Mouse (Mus musculus) embryo, embryonic 9.5 days (tissue): ENCODE results near the gene Tsr3.

ENCODE experiments used
- DNase-seq: peaks from one replicate; pipeline ENCODE4 v3.0.0-alpha.2; 2017; ENCODE audit errors: extremely low spot score

The Tsr3 gene

GRCm38 (mm10) chr17:25243131-25243780 is 3.3 kb downstream of the Tsr3 start:
- no peak for DNase-seq

GRCm38 (mm10) chr17:25244239-25244638 is 4.3 kb downstream of the Tsr3 start:
- DNase-seq = no peak

GRCm38 (mm10) chr17:25248033-25248750 is 8.2 kb downstream of the Tsr3 start:
- no peak for DNase-seq

GRCm38 (mm10) chr17:25250181-25250835 is 10.3 kb downstream of the Tsr3 start:
- no peak for DNase-seq

- DNase-seq = no peak
Measured at GRCm38 (mm10) chr17:25252643-25253042, 12.7 kb downstream of the Tsr3 start.

- no peak for DNase-seq
Measured at GRCm38 (mm10) chr17:25253760-25254159, 13.8 kb downstream of the Tsr3 start.

DNA sequence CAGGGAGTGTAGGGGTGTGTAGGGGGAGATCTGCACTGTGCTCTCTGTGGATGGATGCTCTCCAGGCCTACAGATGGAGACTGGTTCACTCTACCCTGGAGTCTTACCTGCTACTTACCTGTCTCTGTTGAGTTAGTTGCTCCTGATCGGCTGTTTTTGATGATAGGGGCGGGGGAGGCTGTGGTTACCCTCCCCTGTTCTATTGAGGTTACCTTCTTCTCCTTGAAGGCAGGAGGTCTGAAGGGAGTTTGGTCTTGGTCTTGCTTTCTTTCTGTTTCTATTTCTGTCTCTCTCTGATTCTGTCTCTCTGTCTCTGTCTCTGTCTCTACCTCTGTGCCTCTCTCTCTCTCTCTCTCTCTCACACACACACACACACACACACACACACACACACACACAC is 15.1 kb downstream of the Tsr3 start:
- DNase-seq = no peak

DNA sequence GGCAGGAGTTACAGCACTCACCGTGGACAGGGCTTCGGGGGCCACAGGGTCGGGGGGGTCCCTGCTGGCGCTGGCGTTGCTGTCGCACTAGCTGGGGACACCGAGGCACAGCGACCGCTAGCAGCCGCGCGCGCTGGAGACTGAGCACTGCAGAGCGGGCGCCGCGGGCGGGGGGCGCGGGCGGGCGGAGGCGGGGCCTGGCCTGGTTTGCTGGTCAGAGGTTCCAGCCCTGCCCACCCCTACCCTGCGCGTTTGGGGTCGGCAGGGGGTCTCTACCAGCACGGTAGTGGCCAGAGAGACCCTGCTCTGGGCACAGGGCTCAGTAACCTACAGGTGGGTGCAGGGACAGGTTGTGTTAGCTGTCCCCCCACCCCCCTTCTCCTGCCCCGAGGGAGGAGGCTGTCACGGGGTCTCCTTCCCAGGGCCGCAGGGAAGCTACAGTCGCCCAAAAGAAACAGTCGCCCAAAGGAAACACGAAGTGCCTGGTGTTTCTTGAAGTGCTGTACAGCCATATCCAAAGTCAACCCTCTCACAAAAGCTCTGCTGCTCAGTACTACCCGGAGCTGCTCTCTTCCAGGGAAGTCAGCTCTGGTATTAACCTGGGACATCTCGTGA is 16.3 kb downstream of the Tsr3 start, which contains the start of gene Baiap3:
TSS of gene Baiap3 (minus strand) at position 225 of the 615 bp plus-strand sequence.
- DNase-seq = peak; percentile 62

DNA sequence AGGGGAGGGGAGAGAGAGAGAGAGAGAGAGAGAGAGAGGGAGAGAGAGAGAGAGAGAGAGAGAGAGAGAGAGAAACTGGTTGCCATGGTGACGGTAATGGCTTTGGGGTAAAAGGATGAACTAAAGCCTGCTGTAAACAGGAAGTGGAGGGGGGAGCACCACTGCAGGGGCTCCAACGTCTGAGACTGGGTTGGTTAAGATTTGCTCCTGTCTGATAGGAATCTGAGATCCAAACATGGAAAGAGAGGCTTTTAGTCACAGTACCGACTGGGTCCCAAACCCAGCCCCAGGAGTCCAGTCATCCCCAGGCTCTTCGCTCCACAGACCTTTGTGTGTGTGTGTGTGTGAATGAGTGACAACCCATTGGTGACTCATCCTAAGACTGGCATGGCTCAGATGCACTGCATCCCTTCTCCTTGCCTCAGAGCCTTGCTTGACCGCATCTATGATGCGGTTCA is 17.9 kb downstream of the Tsr3 start:
- no peak for DNase-seq

DNA sequence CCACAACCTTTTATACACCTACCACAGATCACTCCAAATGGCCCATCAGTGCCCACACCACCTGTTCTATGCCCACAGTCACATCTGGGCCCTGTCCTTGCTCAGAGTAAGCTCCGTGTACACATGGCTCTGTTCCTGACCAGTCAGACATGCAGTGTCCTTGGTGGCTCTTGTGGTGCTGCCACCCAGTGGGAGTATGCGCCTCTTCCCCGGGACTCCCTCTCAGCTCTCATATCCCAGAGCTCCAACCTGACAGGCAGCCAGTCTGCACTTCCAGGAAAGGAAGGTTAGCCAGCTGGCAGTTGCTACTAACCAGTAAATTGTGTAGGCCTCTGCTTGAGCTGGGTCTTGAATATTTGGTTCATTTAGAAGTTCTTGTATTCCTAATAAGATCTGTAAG is 24.5 kb downstream of the Tsr3 start:
- no peak for DNase-seq

GRCm38 (mm10) chr17:25270795-25271335 is 30.9 kb downstream of the Tsr3 start:
- no peak for DNase-seq

- no peak for DNase-seq
Measured at GRCm38 (mm10) chr17:25272326-25272725, 32.4 kb downstream of the Tsr3 start.

DNA sequence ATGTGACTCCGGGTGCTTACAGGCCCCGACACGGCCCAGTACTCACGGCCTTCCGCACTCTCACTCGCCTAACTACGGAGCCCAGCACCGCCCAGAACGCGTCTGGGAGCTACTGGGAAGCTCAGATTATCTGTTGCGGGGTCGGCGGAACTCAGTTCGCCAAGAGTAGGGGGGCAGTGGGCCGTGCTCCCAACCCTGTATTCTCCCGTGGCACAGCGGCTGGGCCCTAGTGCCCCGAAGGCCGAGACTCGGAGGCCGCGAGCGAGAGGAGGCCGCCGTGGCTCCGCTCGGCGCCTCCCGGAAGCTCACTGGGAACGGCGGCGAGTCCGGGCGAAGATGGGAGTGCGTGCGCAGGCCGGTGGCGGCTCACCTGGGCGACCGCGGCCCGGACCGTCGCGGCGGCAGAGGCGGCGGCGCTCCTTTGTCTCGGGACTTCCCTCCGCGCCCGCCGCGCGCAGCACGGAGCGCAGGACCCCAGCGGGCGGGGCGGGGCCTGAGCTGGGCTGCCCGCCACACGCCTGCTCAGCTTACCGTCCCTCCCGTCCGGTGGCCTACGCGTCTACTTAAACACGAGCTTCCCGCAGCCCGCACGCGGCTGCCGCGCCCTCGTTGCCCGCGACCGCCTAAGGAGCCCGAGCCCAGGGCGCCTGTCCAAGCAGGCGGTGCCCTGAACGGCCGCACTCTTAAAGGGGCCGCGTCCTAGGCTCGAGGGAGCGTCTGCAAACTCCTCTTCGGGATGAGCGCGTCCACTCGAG is 33.2 kb downstream of the Tsr3 start:
- no peak for DNase-seq

DNA sequence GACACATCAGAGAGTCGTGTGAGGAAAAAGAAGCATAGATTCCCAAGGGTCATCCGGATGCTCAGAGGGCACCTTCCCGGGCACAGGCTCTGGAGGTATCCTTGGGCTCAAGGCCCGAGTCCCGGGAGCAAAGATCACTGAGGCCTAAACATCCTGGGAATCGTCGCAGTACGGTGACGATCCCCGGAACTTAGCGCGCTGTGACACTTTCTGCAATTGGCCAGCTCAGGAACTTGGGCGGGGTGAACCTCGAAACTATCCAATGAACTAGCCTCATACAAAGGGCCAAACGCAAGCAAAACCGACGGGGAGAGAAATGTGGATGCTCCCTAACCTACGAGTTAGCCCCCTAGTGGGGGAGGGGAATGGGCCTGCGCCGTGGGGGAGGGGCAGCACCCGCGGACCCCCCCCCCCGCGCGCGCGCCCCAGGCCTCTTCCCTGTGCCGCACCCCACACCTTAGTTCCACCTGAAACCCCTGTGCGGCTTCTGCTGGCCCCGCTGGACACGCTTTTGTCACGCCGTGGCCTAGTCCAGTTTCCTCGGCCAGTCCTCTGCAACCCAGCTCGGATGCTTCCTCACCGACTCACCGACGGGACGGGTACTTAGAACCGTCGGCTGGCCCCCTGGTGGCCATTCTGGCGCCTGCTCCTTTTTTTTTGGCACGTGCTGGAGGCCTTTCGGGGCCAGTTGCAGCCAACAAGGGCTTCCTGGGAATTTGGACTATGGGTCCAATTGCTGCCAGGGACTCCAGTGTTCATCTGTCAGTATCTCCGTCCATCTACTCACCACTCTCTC is 33.9 kb downstream of the Tsr3 start:
- DNase-seq = peak; percentile 99

- DNase-seq = no peak
Measured at GRCm38 (mm10) chr17:25274571-25275346, 34.8 kb downstream of the Tsr3 start, which contains the start of gene Ube2i. Gene Ube2i, minus strand, starts transcription at chr17:25274622.

DNA sequence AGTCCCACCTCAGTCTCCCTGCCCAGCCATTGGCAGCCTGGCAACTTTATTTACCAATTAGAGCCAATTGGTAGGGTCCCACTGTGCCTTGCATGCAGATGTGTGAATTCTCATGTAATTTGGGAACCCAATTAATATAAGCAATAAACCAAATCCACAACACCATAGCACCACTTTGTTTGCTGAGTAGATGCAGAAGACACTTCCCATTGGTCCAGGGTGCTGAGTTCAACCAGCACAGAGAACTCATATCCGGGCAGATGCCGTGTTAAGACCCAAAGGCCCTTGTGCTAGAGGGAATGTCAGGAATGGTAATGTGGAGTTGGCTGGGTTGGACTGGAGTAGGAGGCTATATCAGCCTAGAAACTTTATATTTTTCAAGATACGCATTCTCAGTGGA is 35.9 kb downstream of the Tsr3 start:
- no peak for DNase-seq

DNA sequence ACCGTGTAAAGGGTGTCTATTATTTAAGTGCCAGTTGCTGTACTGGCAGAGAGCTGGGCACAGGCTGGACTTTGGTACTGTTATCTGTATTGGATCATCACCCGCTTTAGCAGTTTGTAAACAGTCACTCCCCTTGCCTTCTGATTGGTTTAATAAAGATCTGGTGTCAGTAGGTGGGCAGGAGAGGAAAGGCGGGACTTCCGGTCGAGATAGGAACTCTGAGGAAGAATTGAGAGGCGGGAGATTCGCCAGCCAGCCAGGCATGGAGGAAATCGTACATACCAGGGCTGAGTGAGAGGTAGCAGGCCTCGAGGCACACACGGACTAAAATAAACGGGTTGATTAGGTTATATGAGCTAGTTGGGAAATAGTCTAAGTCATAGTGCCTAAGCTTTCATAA is 42.2 kb downstream of the Tsr3 start:
- DNase-seq = no peak

- DNase-seq = peak; percentile 63
Measured at GRCm38 (mm10) chr17:25285033-25285432, 45.1 kb downstream of the Tsr3 start.

- DNase-seq = peak; percentile 42
Measured at GRCm38 (mm10) chr17:25288842-25289241, 48.9 kb downstream of the Tsr3 start.

- DNase-seq = no peak
Measured at GRCm38 (mm10) chr17:25290411-25290810, 50.4 kb downstream of the Tsr3 start.
